Mouse (Mus musculus) intestine, postnatal 0 days (tissue): ENCODE data around the gene Ppp1r2. TPM values are rescaled to one million over a fixed set of nuclear protein-coding genes. Genes with fewer than 3 reads are reported as not detected.

ENCODE experiments used
- ATAC-seq: fragments of 200-750 bp; cut with Nextera tagmentation; 2 replicates; pipeline ENCODE4 v1.8.0; 2017; ENCODE audit warnings: mild to moderate bottlenecking, moderate TSS enrichment, moderate library complexity
- H3K27ac ChIP-seq: fragments of 300-500 bp; sonication (generic); 2 replicates; pipeline ENCODE4 v1.5.1; 2014; ENCODE audit warnings: mild to moderate bottlenecking, low read depth, low read length, moderate library complexity
- H3K27me3 ChIP-seq: fragments of 300-500 bp; sonication (generic); replicated peaks from 2 replicates; pipeline ENCODE4 v1.6.1; 2014; ENCODE audit warnings: low read length, mixed read lengths; ENCODE audit not compliant: control insufficient read depth, insufficient read depth
- H3K36me3 ChIP-seq: fragments of 300-500 bp; sonication (generic); 2 replicates; pipeline ENCODE4 v1.6.1; 2014; ENCODE audit warnings: mild to moderate bottlenecking, moderate library complexity; ENCODE audit not compliant: control insufficient read depth, insufficient read depth
- H3K4me1 ChIP-seq: fragments of 300-500 bp; sonication (generic); replicated peaks from 2 replicates; pipeline ENCODE4 v1.6.1; 2014; ENCODE audit warnings: antibody characterized with exemption, low read length, mixed read lengths; ENCODE audit not compliant: control insufficient read depth, insufficient read depth
- H3K4me2 ChIP-seq: fragments of 300-500 bp; sonication (generic); replicated peaks from 2 replicates; pipeline ENCODE4 v1.6.1; 2014; ENCODE audit warnings: low read depth, mild to moderate bottlenecking, moderate library complexity
- H3K4me3 ChIP-seq: fragments of 300-500 bp; sonication (generic); 2 replicates; pipeline ENCODE4 v1.5.1; 2014; ENCODE audit warnings: low read depth, low read length
- H3K9ac ChIP-seq: fragments of 300-500 bp; sonication (generic); 2 replicates; pipeline ENCODE4 v1.6.1; 2014; ENCODE audit warnings: mild to moderate bottlenecking, low read depth, low read length
- H3K9me3 ChIP-seq: fragments of 300-500 bp; sonication (generic); 2 replicates; pipeline ENCODE4 v1.6.1; 2016; ENCODE audit warnings: mixed run types; ENCODE audit not compliant: control insufficient read depth
- CTCF ChIP-seq: sonication (generic); IDR thresholded peaks from 2 replicates; pipeline ENCODE4 v1.5.1; 2016; ENCODE audit warnings: low read depth, mild to moderate bottlenecking, control low read depth, antibody characterized with exemption, moderate library complexity
- WGBS: fragments of 180-500 bp; shearing (Covaris S2); extraction: QIAGEN DNeasy Blood & Tissue Kit; methylation state at CpG from one replicate; pipeline ENCODE4 v1.1.7; 2014; 5-methylcytosine and 5-hydroxymethylcytosine counted together
- microRNA-seq: library from miRNA; unstranded; fragments of <30 nt; microRNA quantifications from one replicate; pipeline ENCODE4, GENCODE M21; 2016
- polyA plus RNA-seq: library from polyadenylated mRNA; unstranded; fragments of >200 nt; fragmentation: Nextera tagmentation; extraction: Ambion mirVana; gene quantifications from 2 replicates; pipeline ENCODE4 v1.2.1, GENCODE M21; 2015

The Ppp1r2 gene
- polyA plus RNA-seq, 1 experiment from 2014 or later = 80.4 TPM

DNA sequence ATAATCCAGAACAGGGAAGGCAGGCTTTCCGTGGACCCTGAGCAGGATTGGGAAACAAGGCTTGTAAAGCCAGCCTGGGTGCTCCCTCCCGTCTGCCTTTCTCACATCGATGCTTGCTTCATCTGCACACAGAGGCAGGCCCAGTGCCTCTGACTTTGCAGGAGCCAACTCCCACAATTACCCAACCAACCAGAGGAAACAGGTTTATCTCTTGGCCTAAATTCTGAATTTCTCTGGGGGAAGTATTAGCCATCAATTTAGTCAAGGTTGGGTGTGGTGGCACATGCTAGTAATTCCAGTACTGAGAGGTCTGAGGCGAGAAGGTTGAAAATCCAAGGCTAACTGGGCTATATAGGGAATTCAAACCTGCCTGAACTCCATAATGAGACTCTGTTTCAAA is 64.6 kb downstream of the Ppp1r2 start:
- Histone ChIP-seq H3K4me3 (no peak overlapping the region), H3K9me3 (no peaks in the 10 kb centered on the region), H3K27me3 (no peaks in the 10 kb centered on the region), H3K4me2 (no peak overlapping the region), H3K27ac (no peak overlapping the region), H3K36me3 (no peaks in the 10 kb centered on the region), H3K4me1 (no peaks in the 10 kb centered on the region), H3K9ac (no peak overlapping the region)
- no peak for TF ChIP-seq CTCF
- 40% methylated on average over 4 of the region's 4 CpGs for WGBS
- no peak for ATAC-seq

DNA sequence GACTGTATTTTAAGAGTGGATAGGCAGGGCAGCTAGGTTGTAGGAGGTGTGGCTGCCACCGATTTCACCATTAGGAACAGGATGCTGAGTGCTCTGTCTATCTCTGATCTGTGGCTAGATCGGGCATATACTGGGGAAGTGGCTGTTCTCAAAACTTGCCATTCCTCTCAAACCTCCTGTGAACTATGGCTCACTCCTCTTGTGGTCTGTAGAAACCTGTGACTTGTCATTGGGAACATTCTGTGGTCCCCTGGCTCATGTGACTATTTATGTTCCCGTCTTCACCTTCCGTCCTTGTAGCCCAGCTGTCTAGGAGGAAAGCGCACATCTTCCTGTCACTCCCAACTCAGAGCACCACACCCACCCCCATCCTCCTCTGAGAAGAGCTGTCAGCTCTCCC is 65.2 kb downstream of the Ppp1r2 start:
- 65% methylated on average over 5 of the region's 5 CpGs for WGBS
- H3K36me3 ChIP-seq = no peaks in the 10 kb centered on the region
- no peaks in the 10 kb centered on the region for H3K27me3 ChIP-seq
- TF ChIP-seq CTCF = no peak
- H3K27ac ChIP-seq = no peak overlapping the region
- H3K4me3 ChIP-seq = no peak overlapping the region
- ATAC-seq = no peak
- no peaks in the 10 kb centered on the region for H3K4me1 ChIP-seq
- H3K9me3 ChIP-seq = no peaks in the 10 kb centered on the region
- H3K4me2 ChIP-seq = no peak overlapping the region
- H3K9ac ChIP-seq = no peak overlapping the region

DNA sequence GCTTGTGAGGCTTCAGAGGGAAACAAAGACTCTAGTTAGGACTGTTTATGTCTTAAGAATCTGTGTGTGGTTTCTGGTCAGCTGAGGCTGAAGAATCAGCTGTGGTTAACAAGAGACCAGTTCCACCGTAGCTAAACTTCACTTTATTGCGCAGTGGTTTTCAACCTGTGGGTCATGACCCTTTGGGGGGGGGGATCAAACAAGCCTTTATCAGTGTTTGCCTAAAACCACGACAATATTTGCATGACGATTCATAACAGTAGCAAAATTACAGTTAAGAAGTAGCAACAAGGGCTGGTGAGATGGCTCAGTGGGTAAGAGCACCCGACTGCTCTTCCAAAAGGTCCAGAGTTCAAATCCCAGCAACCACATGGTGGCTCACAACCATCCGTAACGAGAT is 69.4 kb downstream of the Ppp1r2 start:
- H3K4me2 ChIP-seq = no peak overlapping the region
- H3K36me3 ChIP-seq = no peaks in the 10 kb centered on the region
- no peak for ATAC-seq
- no peak for TF ChIP-seq CTCF
- no peak overlapping the region for H3K4me3 ChIP-seq
- WGBS = 60% methylated on average over 5 of the region's 7 CpGs
- no peak overlapping the region for H3K27ac ChIP-seq
- no peaks in the 10 kb centered on the region for H3K4me1 ChIP-seq
- H3K27me3 ChIP-seq = no peaks in the 10 kb centered on the region
- no peaks in the 10 kb centered on the region for H3K9me3 ChIP-seq
- no peak overlapping the region for H3K9ac ChIP-seq

DNA sequence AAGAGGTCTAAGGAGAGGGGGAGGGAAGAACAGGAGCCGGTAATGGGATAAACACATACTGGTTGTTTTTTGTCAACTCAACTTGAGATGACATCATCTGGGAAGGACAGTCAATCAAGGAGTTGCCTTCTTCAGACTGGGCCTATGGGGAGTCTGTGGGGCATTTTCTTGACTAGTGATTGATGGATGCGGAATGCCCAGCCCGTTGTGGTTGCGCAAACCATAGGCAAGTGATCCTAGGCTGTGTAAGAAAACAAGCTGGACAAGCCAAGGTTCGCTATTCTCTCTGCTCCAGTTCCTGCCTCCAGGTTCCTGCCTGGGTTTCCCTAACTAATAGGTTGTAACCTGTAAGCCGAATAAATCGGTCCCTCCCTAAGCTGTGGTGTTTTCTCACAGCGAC is 69.9 kb downstream of the Ppp1r2 start:
- no peak for TF ChIP-seq CTCF
- Histone ChIP-seq H3K9ac (no peak overlapping the region), H3K9me3 (no peaks in the 10 kb centered on the region), H3K27ac (no peak overlapping the region), H3K4me1 (no peaks in the 10 kb centered on the region), H3K27me3 (no peaks in the 10 kb centered on the region), H3K4me2 (no peak overlapping the region), H3K36me3 (no peaks in the 10 kb centered on the region), H3K4me3 (no peak overlapping the region)
- WGBS = 89% methylated on average over 8 of the region's 8 CpGs
- no peak for ATAC-seq

DNA sequence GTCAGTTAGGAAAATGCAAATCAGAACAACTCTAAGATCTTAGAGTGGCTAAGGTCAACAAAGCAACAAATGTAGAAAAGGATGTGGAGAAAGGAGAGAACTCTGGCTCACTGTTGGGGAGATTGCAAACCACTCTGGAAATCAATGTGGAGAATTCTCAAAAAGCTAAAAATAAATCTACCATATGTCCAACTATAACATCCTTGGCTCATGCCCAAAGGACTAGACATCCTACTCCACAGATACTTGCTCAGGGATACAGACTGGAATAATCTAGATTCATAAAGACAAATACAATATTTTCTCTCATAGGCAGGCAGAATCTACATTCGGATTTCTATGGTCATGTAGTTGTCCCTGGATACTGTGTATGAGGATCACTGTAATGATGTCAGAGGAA is 70.9 kb downstream of the Ppp1r2 start:
- Histone ChIP-seq H3K4me2 (no peak overlapping the region), H3K9ac (no peak overlapping the region), H3K27ac (no peak overlapping the region), H3K9me3 (no peaks in the 10 kb centered on the region), H3K36me3 (no peaks in the 10 kb centered on the region), H3K4me1 (no peaks in the 10 kb centered on the region), H3K4me3 (no peak overlapping the region), H3K27me3 (no peaks in the 10 kb centered on the region)
- WGBS = 83% methylated on average over 1 of the region's 1 CpGs
- TF ChIP-seq CTCF = no peak
- ATAC-seq = no peak

DNA sequence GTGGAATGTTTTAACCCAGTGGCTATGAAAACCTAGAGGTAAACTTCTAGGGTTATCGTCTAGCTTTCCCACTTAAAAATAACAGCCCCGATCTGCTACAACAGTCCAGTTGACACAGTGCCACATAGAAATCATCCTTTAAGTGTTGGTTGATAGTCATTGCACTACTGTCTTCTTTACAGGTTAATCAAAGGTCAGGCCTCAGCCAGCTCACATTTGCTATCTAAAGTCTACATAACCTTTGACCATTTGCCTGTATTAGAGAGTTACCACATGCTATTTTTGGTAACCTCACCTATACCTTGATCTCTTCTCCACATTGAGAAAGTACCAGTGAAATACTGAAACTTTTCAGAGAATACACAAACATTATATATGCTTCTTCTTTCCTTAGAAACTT is 73.4 kb downstream of the Ppp1r2 start:
- ATAC-seq = peak; percentile 48

More for the DNA sequence above, 73.4 kb downstream of the Ppp1r2 start:
- no peaks in the 10 kb centered on the region for H3K27me3 ChIP-seq
- peak overlapping the region; percentile 87 for H3K4me2 ChIP-seq
- 0 out of 2 replicates have a peak, but pooled peaks cover 2% of the 10 kb centered on the region for H3K4me1 ChIP-seq
- H3K9ac ChIP-seq = no peak overlapping the region
- WGBS = 34% methylated on average over 2 of the region's 2 CpGs
- no peaks in the 10 kb centered on the region for H3K9me3 ChIP-seq
- TF ChIP-seq CTCF = no peak
- no peaks in the 10 kb centered on the region for H3K36me3 ChIP-seq
- 0 out of 2 replicates have a peak overlapping the region, but pooled peaks have one; percentile 1 for H3K4me3 ChIP-seq
- peak overlapping the region; percentile 96 for H3K27ac ChIP-seq

Small RNA genes within 50 kb of the gene (microRNA-seq; reads per million reads assigned to microRNA genes)
- not detected for gene Gm27415

Other genes with a start within 250 kb of the Ppp1r2 start
- 14.3 and 17.1 TPM in 2 replicates for gene Xxylt1, start 193.8 kb downstream of the Ppp1r2 start, polyA plus RNA-seq
- 10.6 and 12.4 TPM in 2 replicates for gene Acap2, start 74.0 kb downstream of the Ppp1r2 start, polyA plus RNA-seq
- gene Apod, start 39.5 kb upstream of the Ppp1r2 start, polyA plus RNA-seq = 0.50 and 0.77 TPM in 2 replicates
- gene Bdh1, start 147.0 kb upstream of the Ppp1r2 start, polyA plus RNA-seq = 327 and 338 TPM in 2 replicates